Comparison of ENCODE assay signal across 22 mouse cellular contexts in the genomic region with DNA sequence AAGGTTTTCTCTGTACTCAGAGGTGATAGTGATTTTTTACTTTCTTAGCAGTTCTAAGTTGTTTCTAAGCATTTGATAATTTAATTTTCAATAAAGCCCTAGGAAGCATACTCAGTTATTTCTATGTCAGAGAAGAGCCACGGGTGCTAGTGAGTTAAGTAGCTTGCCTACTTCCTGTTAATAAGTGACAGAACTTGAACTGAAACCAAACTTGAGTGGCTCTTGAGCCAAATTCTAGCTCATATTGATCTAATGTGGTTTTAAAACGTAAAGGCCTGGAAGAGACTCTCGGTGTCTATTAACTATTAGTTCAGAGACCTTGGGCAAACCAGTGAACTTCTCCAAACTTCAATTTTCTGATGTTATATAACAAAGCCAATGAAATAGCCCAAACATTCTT.
DNase-seq lines count a peak whose midpoint lies in the region; ATAC-seq lines count a peak whose summit lies in the region.
"Had no signal": no experiment of that assay in that cellular context is flagged by ENCODE, and none has a peak within 500 bp of the region (broad histone marks: within the 10 kb centered on the region; RNA-seq: fewer than 3 reads in every experiment).

No protein-coding gene starts in this region.

- H3K27ac ChIP-seq in intestine, embryonic 15.5 days, result no peak overlapping the region
- no peak overlapping the region for H3K27ac ChIP-seq in intestine, embryonic 16.5 days (ENCODE audit: low read length)
- no peak overlapping the region for H3K27ac ChIP-seq in kidney, embryonic 14.5 days (ENCODE audit: low read depth, low read length)
- peak overlapping the region; percentile 55; the same call in 1 of the 2 replicates for H3K27ac ChIP-seq in liver, embryonic 15.5 days (replicated peaks)
- H3K27ac ChIP-seq: forebrain, embryonic 13.5 days; hindbrain, embryonic 14.5 days; left cerebral cortex, adult 2 months; midbrain, embryonic 12.5 days had no signal

- no peaks in the 10 kb centered on the region for H3K4me1 ChIP-seq in intestine, embryonic 15.5 days (replicated peaks)
- peaks cover 6% of the 10 kb centered on the region; the same call in 1 of the 2 replicates for H3K4me1 ChIP-seq in intestine, embryonic 16.5 days (ENCODE audit: control insufficient read depth, insufficient read depth, low read length)
- no peaks in the 10 kb centered on the region for H3K4me1 ChIP-seq in kidney, embryonic 14.5 days (ENCODE audit: control insufficient read depth, insufficient read depth, low read length)
- peaks cover 26% of the 10 kb centered on the region for H3K4me1 ChIP-seq in liver, embryonic 15.5 days (replicated peaks)
- H3K4me1 ChIP-seq: forebrain, embryonic 13.5 days; midbrain, embryonic 12.5 days had no signal

- H3K4me3 ChIP-seq in intestine, embryonic 15.5 days (replicated peaks), result no peak overlapping the region
- H3K4me3 ChIP-seq in intestine, embryonic 16.5 days (ENCODE audit: low read length), result no peak overlapping the region
- no peak overlapping the region for H3K4me3 ChIP-seq in kidney, embryonic 14.5 days (ENCODE audit: low read length)
- no peak overlapping the region for H3K4me3 ChIP-seq in liver, embryonic 15.5 days (replicated peaks)
- H3K4me3 ChIP-seq: forebrain, embryonic 13.5 days; heart, embryonic 15.5 days; left cerebral cortex, adult 2 months; midbrain, embryonic 12.5 days had no signal

- no peak overlapping the region for H3K9ac ChIP-seq in intestine, embryonic 15.5 days
- no peak overlapping the region for H3K9ac ChIP-seq in intestine, embryonic 16.5 days (ENCODE audit: low read depth, low read length)
- no peak overlapping the region for H3K9ac ChIP-seq in kidney, embryonic 14.5 days (ENCODE audit: low read depth, low read length)
- no peak overlapping the region for H3K9ac ChIP-seq in liver, embryonic 15.5 days
- H3K9ac ChIP-seq: forebrain, embryonic 13.5 days; heart, embryonic 15.5 days; hindbrain, embryonic 14.5 days; midbrain, embryonic 12.5 days had no signal

- H3K4me2 ChIP-seq in intestine, embryonic 15.5 days (replicated peaks), result no peak overlapping the region
- H3K4me2 ChIP-seq in intestine, embryonic 16.5 days (ENCODE audit: low read depth, low read length), result no peak overlapping the region
- no peak overlapping the region for H3K4me2 ChIP-seq in kidney, embryonic 14.5 days (replicated peaks; ENCODE audit: low read depth, low read length)
- H3K4me2 ChIP-seq in liver, embryonic 15.5 days, result no peak overlapping the region
- H3K4me2 ChIP-seq: forebrain, embryonic 13.5 days; heart, embryonic 15.5 days; hindbrain, embryonic 14.5 days; midbrain, embryonic 12.5 days had no signal

- DNase-seq in kidney, postnatal 14 days, result peak; percentile 39
- peak; percentile 18 for DNase-seq in lung, postnatal 14 days
- DNase-seq in urinary bladder, postnatal 10 days (ENCODE audit: low spot score), result no peak
- DNase-seq: adrenal gland, postnatal 14 days; cerebellum, adult 2 months; cerebellum, postnatal 25 days; embryo, embryonic 11 days; gastrocnemius, postnatal 36 days; heart, postnatal 4 days; thymus, adult 18-20 months; thymus, postnatal 4 days had no signal

- H3K9me3 ChIP-seq in intestine, embryonic 15.5 days, result no peaks in the 10 kb centered on the region
- H3K9me3 ChIP-seq in intestine, embryonic 16.5 days (ENCODE audit: control insufficient read depth, low read length), result no peaks in the 10 kb centered on the region
- no peaks in the 10 kb centered on the region for H3K9me3 ChIP-seq in kidney, embryonic 14.5 days (ENCODE audit: control insufficient read depth, low read length)
- no peaks in the 10 kb centered on the region for H3K9me3 ChIP-seq in liver, embryonic 15.5 days (replicated peaks)
- H3K9me3 ChIP-seq: forebrain, embryonic 13.5 days; heart, embryonic 15.5 days; midbrain, embryonic 12.5 days had no signal

- H3K27me3 ChIP-seq in intestine, embryonic 15.5 days (replicated peaks), result no peaks in the 10 kb centered on the region
- H3K27me3 ChIP-seq in intestine, embryonic 16.5 days (replicated peaks; ENCODE audit: control insufficient read depth, insufficient read depth, low read length), result no peaks in the 10 kb centered on the region
- H3K27me3 ChIP-seq in kidney, embryonic 14.5 days (ENCODE audit: control insufficient read depth, insufficient read depth, low read length), result no peaks in the 10 kb centered on the region
- no peaks in the 10 kb centered on the region for H3K27me3 ChIP-seq in liver, embryonic 15.5 days
- H3K27me3 ChIP-seq: forebrain, embryonic 13.5 days; heart, embryonic 15.5 days; midbrain, embryonic 12.5 days had no signal

- H3K36me3 ChIP-seq in intestine, embryonic 15.5 days, result no peaks in the 10 kb centered on the region
- no peaks in the 10 kb centered on the region for H3K36me3 ChIP-seq in intestine, embryonic 16.5 days (ENCODE audit: control insufficient read depth, insufficient read depth, low read length)
- H3K36me3 ChIP-seq in kidney, embryonic 14.5 days (ENCODE audit: control insufficient read depth, insufficient read depth, low read length), result no peaks in the 10 kb centered on the region
- no peaks in the 10 kb centered on the region for H3K36me3 ChIP-seq in liver, embryonic 15.5 days (replicated peaks)
- H3K36me3 ChIP-seq: heart, embryonic 15.5 days; midbrain, embryonic 12.5 days had no signal

- ATAC-seq in intestine, embryonic 15.5 days, result peak; percentile 34; the same call in 1 of the 2 replicates
- no peak; the same call in 1 of the 2 replicates for ATAC-seq in intestine, embryonic 16.5 days
- no peak for ATAC-seq in kidney, embryonic 14.5 days (ENCODE audit: low FRiP score, low TSS enrichment)
- ATAC-seq in liver, embryonic 15.5 days (ENCODE audit: insufficient read depth), result no peak
- ATAC-seq in megakaryocyte, adult 5-6 weeks (ENCODE audit: poor library complexity, severe bottlenecking), result no peak
- ATAC-seq: forebrain, embryonic 13.5 days; inflammation-experienced regulatory T-cells, adult 6 months had no signal

- WGBS in intestine, embryonic 15.5 days, result 56% methylated on average over 3 of the region's 3 CpGs
- 45% methylated on average over 3 of the region's 3 CpGs for WGBS in intestine, embryonic 16.5 days
- 65% methylated on average over 3 of the region's 3 CpGs for WGBS in kidney, embryonic 14.5 days
- WGBS in liver, embryonic 15.5 days (ENCODE audit: insufficient replicate concordance), result 58% methylated on average over 3 of the region's 3 CpGs
